Mouse (Mus musculus) liver, embryonic 14.5 days (tissue): Measurements from ENCODE around the gene F2rl1.

Experiments
- CTCF ChIP-seq: IDR thresholded peaks from 2 replicates; pipeline ENCODE4 v1.5.1; 2016; ENCODE audit warnings: antibody characterized with exemption, low read depth, control low read depth
- EP300 ChIP-seq: IDR thresholded peaks from 2 replicates; pipeline ENCODE4 v1.6.1; 2016; ENCODE audit warnings: antibody characterized with exemption, low read depth

- TF ChIP-seq EP300 (no peak), CTCF (peak; percentile 87)
These were observed 43.6 kb downstream of the F2rl1 start for GRCm38 (mm10) chr13:95481428-95481827.
